ENCODE assay signal across 21 mouse cellular contexts in genomic region chr14:120626936-120627277, GRCm38 (mm10).
A peak's percentile ranks its signal among the peaks of the same experiment; 100 is the strongest.
DNase-seq lines count a peak whose midpoint lies in the region; ATAC-seq lines count a peak whose summit lies in the region.
"Had no signal": no experiment of that assay in that cellular context is flagged by ENCODE, and none has a peak within 500 bp of the region (broad histone marks: within the 10 kb centered on the region; RNA-seq: fewer than 3 reads in every experiment).

No protein-coding gene starts in this region.

- no peak; the same call in 1 of the 2 replicates for ATAC-seq in forebrain, embryonic 12.5 days (ENCODE audit: low FRiP score)
- ATAC-seq in midbrain, embryonic 13.5 days, result peak; percentile 65; the same call in 1 of the 2 replicates
- no peak for ATAC-seq in hindbrain, embryonic 14.5 days (ENCODE audit: low FRiP score)
- no peak; the same call in 1 of the 2 replicates for ATAC-seq in midbrain, embryonic 16.5 days
- ATAC-seq: activated CD4-positive, CD25-positive, alpha-beta regulatory T cell, adult 4 months; liver, postnatal 0 days had no signal

- no peaks in the 10 kb centered on the region for H3K36me3 ChIP-seq in forebrain, embryonic 12.5 days (replicated peaks)
- no peaks in the 10 kb centered on the region for H3K36me3 ChIP-seq in forebrain, embryonic 10.5 days (replicated peaks)
- no peaks in the 10 kb centered on the region for H3K36me3 ChIP-seq in midbrain, embryonic 13.5 days
- no peaks in the 10 kb centered on the region for H3K36me3 ChIP-seq in midbrain, embryonic 10.5 days
- H3K36me3 ChIP-seq in hindbrain, embryonic 14.5 days (replicated peaks; ENCODE audit: control insufficient read depth, insufficient read depth), result no peaks in the 10 kb centered on the region
- no peaks in the 10 kb centered on the region for H3K36me3 ChIP-seq in midbrain, embryonic 16.5 days (ENCODE audit: control insufficient read depth, insufficient read depth, low read length)
- H3K36me3 ChIP-seq: embryonic facial prominence, embryonic 13.5 days; heart, embryonic 15.5 days; limb, embryonic 12.5 days; stomach, embryonic 15.5 days had no signal

- H3K9ac ChIP-seq in forebrain, embryonic 12.5 days, result no peak overlapping the region
- no peak overlapping the region for H3K9ac ChIP-seq in midbrain, embryonic 13.5 days (replicated peaks)
- no peak overlapping the region for H3K9ac ChIP-seq in hindbrain, embryonic 14.5 days
- no peak overlapping the region; the same call in 1 of the 2 replicates for H3K9ac ChIP-seq in midbrain, embryonic 16.5 days (ENCODE audit: low read depth, low read length)
- H3K9ac ChIP-seq: embryonic facial prominence, embryonic 13.5 days; heart, embryonic 15.5 days; limb, embryonic 12.5 days; liver, postnatal 0 days; stomach, embryonic 15.5 days had no signal

- intact Hi-C loops in left cerebral cortex, postnatal 14 days (cut with DNase I), result no loop called here

- no peak overlapping the region for H3K4me2 ChIP-seq in forebrain, embryonic 12.5 days
- no peak overlapping the region for H3K4me2 ChIP-seq in midbrain, embryonic 13.5 days (replicated peaks)
- H3K4me2 ChIP-seq in hindbrain, embryonic 14.5 days (replicated peaks), result no peak overlapping the region
- peak overlapping the region; percentile 13; the same call in 1 of the 2 replicates for H3K4me2 ChIP-seq in midbrain, embryonic 16.5 days (ENCODE audit: low read length)
- H3K4me2 ChIP-seq: embryonic facial prominence, embryonic 13.5 days; heart, embryonic 15.5 days; limb, embryonic 12.5 days; liver, embryonic 11.5 days; stomach, embryonic 15.5 days had no signal

- 68% methylated on average over 4 of the region's 4 CpGs for WGBS in forebrain, embryonic 12.5 days
- WGBS in forebrain, embryonic 10.5 days, result 90% methylated on average over 4 of the region's 4 CpGs
- WGBS in midbrain, embryonic 13.5 days, result 64% methylated on average over 4 of the region's 4 CpGs
- WGBS in midbrain, embryonic 10.5 days, result 79% methylated on average over 4 of the region's 4 CpGs
- WGBS in hindbrain, embryonic 14.5 days, result 54% methylated on average over 4 of the region's 4 CpGs
- 52% methylated on average over 4 of the region's 4 CpGs for WGBS in midbrain, embryonic 16.5 days

- no peaks in the 10 kb centered on the region for H3K9me3 ChIP-seq in forebrain, embryonic 12.5 days
- H3K9me3 ChIP-seq in forebrain, embryonic 10.5 days, result no peaks in the 10 kb centered on the region
- H3K9me3 ChIP-seq in midbrain, embryonic 13.5 days, result no peaks in the 10 kb centered on the region
- H3K9me3 ChIP-seq in midbrain, embryonic 10.5 days (replicated peaks), result no peaks in the 10 kb centered on the region
- no peaks in the 10 kb centered on the region for H3K9me3 ChIP-seq in hindbrain, embryonic 14.5 days (ENCODE audit: control insufficient read depth, low read length)
- H3K9me3 ChIP-seq in midbrain, embryonic 16.5 days (replicated peaks; ENCODE audit: control insufficient read depth, low read length, poor library complexity, severe bottlenecking), result no peaks in the 10 kb centered on the region
- H3K9me3 ChIP-seq: embryonic facial prominence, embryonic 13.5 days; heart, embryonic 15.5 days; limb, embryonic 12.5 days; stomach, embryonic 15.5 days had no signal

- no peak for DNase-seq in forebrain, embryonic 10.5 days (ENCODE audit: extremely low spot score, low spot score)
- DNase-seq in midbrain, embryonic 10.5 days (ENCODE audit: low spot score), result no peak
- no peak for DNase-seq in hindbrain, embryonic 14.5 days (ENCODE audit: low spot score)
- no peak for DNase-seq in left cerebral cortex, postnatal 14 days (ENCODE audit: low spot score in 2 of 2)
- DNase-seq in cerebellum, adult 9-11 months, result no peak
- DNase-seq: adrenal gland, adult 8-10 months; cerebellum, adult 18-20 months; cerebellum, postnatal 36 days; heart, postnatal 36 days; liver, postnatal 0 days had no signal

- no peaks in the 10 kb centered on the region for H3K4me1 ChIP-seq in forebrain, embryonic 12.5 days
- H3K4me1 ChIP-seq in forebrain, embryonic 10.5 days, result 0 out of 2 replicates have a peak, but pooled peaks cover 10% of the 10 kb centered on the region
- peaks cover 7% of the 10 kb centered on the region for H3K4me1 ChIP-seq in midbrain, embryonic 13.5 days (replicated peaks)
- H3K4me1 ChIP-seq in midbrain, embryonic 10.5 days, result peaks cover 4% of the 10 kb centered on the region; the same call in 1 of the 2 replicates
- H3K4me1 ChIP-seq in hindbrain, embryonic 14.5 days (replicated peaks; ENCODE audit: control insufficient read depth, insufficient read depth, low read length), result peaks cover 11% of the 10 kb centered on the region
- peaks cover 12% of the 10 kb centered on the region; the same call in 1 of the 2 replicates for H3K4me1 ChIP-seq in midbrain, embryonic 16.5 days (ENCODE audit: control insufficient read depth, insufficient read depth, low read length)
- H3K4me1 ChIP-seq: embryonic facial prominence, embryonic 13.5 days; heart, embryonic 15.5 days; limb, embryonic 12.5 days; stomach, embryonic 15.5 days had no signal

- no peak overlapping the region for H3K4me3 ChIP-seq in forebrain, embryonic 12.5 days (replicated peaks)
- H3K4me3 ChIP-seq in forebrain, embryonic 10.5 days, result no peak overlapping the region
- H3K4me3 ChIP-seq in midbrain, embryonic 13.5 days (replicated peaks), result no peak overlapping the region
- no peak overlapping the region for H3K4me3 ChIP-seq in midbrain, embryonic 10.5 days
- no peak overlapping the region for H3K4me3 ChIP-seq in hindbrain, embryonic 14.5 days (replicated peaks; ENCODE audit: low read length)
- H3K4me3 ChIP-seq in midbrain, embryonic 16.5 days (ENCODE audit: low read depth, low read length), result no peak overlapping the region
- H3K4me3 ChIP-seq: embryonic facial prominence, embryonic 13.5 days; erythroblast, embryonic 14.5 days; heart, embryonic 15.5 days; layer of hippocampus, adult 2 months; limb, embryonic 12.5 days; stomach, embryonic 15.5 days had no signal

- 0 out of 2 replicates have a peak overlapping the region, but pooled peaks have one; percentile 3 for H3K27ac ChIP-seq in forebrain, embryonic 12.5 days
- no peak overlapping the region for H3K27ac ChIP-seq in forebrain, embryonic 10.5 days
- peak overlapping the region; percentile 79 for H3K27ac ChIP-seq in midbrain, embryonic 13.5 days
- H3K27ac ChIP-seq in midbrain, embryonic 10.5 days (replicated peaks), result no peak overlapping the region
- peak overlapping the region; percentile 78 for H3K27ac ChIP-seq in hindbrain, embryonic 14.5 days
- H3K27ac ChIP-seq in midbrain, embryonic 16.5 days (ENCODE audit: low read length), result peak overlapping the region; percentile 85
- H3K27ac ChIP-seq: embryonic facial prominence, embryonic 13.5 days; heart, embryonic 15.5 days; layer of hippocampus, adult 2 months; limb, embryonic 12.5 days; stomach, embryonic 15.5 days had no signal

- H3K27me3 ChIP-seq in forebrain, embryonic 12.5 days, result no peaks in the 10 kb centered on the region
- no peaks in the 10 kb centered on the region for H3K27me3 ChIP-seq in forebrain, embryonic 10.5 days (ENCODE audit: poor library complexity, severe bottlenecking)
- H3K27me3 ChIP-seq in midbrain, embryonic 13.5 days, result no peaks in the 10 kb centered on the region
- no peaks in the 10 kb centered on the region for H3K27me3 ChIP-seq in midbrain, embryonic 10.5 days (ENCODE audit: low read depth, poor library complexity, severe bottlenecking)
- no peaks in the 10 kb centered on the region for H3K27me3 ChIP-seq in hindbrain, embryonic 14.5 days (ENCODE audit: control insufficient read depth, insufficient read depth, low read length)
- H3K27me3 ChIP-seq in midbrain, embryonic 16.5 days (ENCODE audit: control insufficient read depth, insufficient read depth, low read depth, low read length), result no peaks in the 10 kb centered on the region
- H3K27me3 ChIP-seq: embryonic facial prominence, embryonic 13.5 days; heart, embryonic 15.5 days; limb, embryonic 12.5 days; stomach, embryonic 15.5 days had no signal

Comparison
In these comparisons a context has a peak if more than half of its experiments do, and no peak if none do; other contexts are left out.
1. H3K27ac ChIP-seq: peak in forebrain, embryonic 12.5 days (single experiment), midbrain, embryonic 13.5 days (single experiment), hindbrain, embryonic 14.5 days (single experiment) and midbrain, embryonic 16.5 days (single experiment); none in forebrain, embryonic 10.5 days (single experiment) and midbrain, embryonic 10.5 days (single experiment).